ENCODE assay signal across 8 mouse cellular contexts in genomic region chr6:127561231-127562020, GRCm38 (mm10). TPM values are rescaled to one million over a fixed set of nuclear protein-coding genes. Genes with fewer than 3 reads are reported as not detected.
DNase-seq lines count a peak whose midpoint lies in the region; ATAC-seq and TF ChIP-seq lines count a peak whose summit lies in the region.

Gene Cracr2a (plus strand): TSS chr6:127561338.

- no peaks in the 10 kb centered on the region for H3K27me3 ChIP-seq in embryonic facial prominence, embryonic 14.5 days (replicated peaks; ENCODE audit: control insufficient read depth, insufficient read depth, low read length)
- H3K27me3 ChIP-seq in heart, adult 2 months (ENCODE audit: control insufficient read depth, insufficient read depth, low read length), result no peaks in the 10 kb centered on the region
- H3K27me3 ChIP-seq in limb, embryonic 13.5 days, result no peaks in the 10 kb centered on the region
- H3K27me3 ChIP-seq in midbrain, embryonic 14.5 days (ENCODE audit: control insufficient read depth, insufficient read depth, low read length), result no peaks in the 10 kb centered on the region

- peak within 1 kb of the TSS; percentile 83 for H3K4me2 ChIP-seq in embryonic facial prominence, embryonic 14.5 days (ENCODE audit: low read depth, low read length)
- H3K4me2 ChIP-seq in limb, embryonic 13.5 days (replicated peaks), result peak within 1 kb of the TSS; percentile 84
- H3K4me2 ChIP-seq in midbrain, embryonic 14.5 days (ENCODE audit: low read length), result peak within 1 kb of the TSS; percentile 79

- H3K36me3 ChIP-seq in embryonic facial prominence, embryonic 14.5 days (ENCODE audit: control insufficient read depth, insufficient read depth, low read length), result no peaks in the 10 kb centered on the region
- no peaks in the 10 kb centered on the region for H3K36me3 ChIP-seq in heart, adult 2 months (ENCODE audit: control insufficient read depth, insufficient read depth, low read length)
- no peaks in the 10 kb centered on the region for H3K36me3 ChIP-seq in limb, embryonic 13.5 days
- H3K36me3 ChIP-seq in midbrain, embryonic 14.5 days (ENCODE audit: control insufficient read depth, insufficient read depth, low read length), result no peaks in the 10 kb centered on the region

- peak within 1 kb of the TSS; percentile 54 for H3K4me3 ChIP-seq in embryonic facial prominence, embryonic 14.5 days (ENCODE audit: low read depth, low read length)
- H3K4me3 ChIP-seq in heart, adult 2 months, result peak within 1 kb of the TSS; percentile 75
- H3K4me3 ChIP-seq in limb, embryonic 13.5 days, result peak within 1 kb of the TSS; percentile 54
- peak within 1 kb of the TSS; percentile 35 for H3K4me3 ChIP-seq in midbrain, embryonic 14.5 days (replicated peaks; ENCODE audit: low read depth, low read length)

- H3K4me1 ChIP-seq in embryonic facial prominence, embryonic 14.5 days (ENCODE audit: control insufficient read depth, insufficient read depth, low read length), result peaks cover 5% of the 10 kb centered on the region; the same call in 1 of the 2 replicates
- H3K4me1 ChIP-seq in heart, adult 2 months (ENCODE audit: control insufficient read depth, insufficient read depth, low read length), result peaks cover 7% of the 10 kb centered on the region
- peaks cover 5% of the 10 kb centered on the region for H3K4me1 ChIP-seq in limb, embryonic 13.5 days
- peaks cover 6% of the 10 kb centered on the region for H3K4me1 ChIP-seq in midbrain, embryonic 14.5 days (ENCODE audit: control insufficient read depth, insufficient read depth, low read length)

- no peaks in the 10 kb centered on the region for H3K79me2 ChIP-seq in heart, adult 2 months (replicated peaks; ENCODE audit: control insufficient read depth, insufficient read depth, low read length)

- H3K27ac ChIP-seq in embryonic facial prominence, embryonic 14.5 days (replicated peaks; ENCODE audit: low read depth, low read length), result peak within 1 kb of the TSS; percentile 59
- H3K27ac ChIP-seq in heart, adult 2 months, result peak within 1 kb of the TSS; percentile 68
- peak within 1 kb of the TSS; percentile 63; the same call in 1 of the 2 replicates for H3K27ac ChIP-seq in limb, embryonic 13.5 days
- H3K27ac ChIP-seq in midbrain, embryonic 14.5 days (replicated peaks; ENCODE audit: low read depth, low read length), result no peak within 1 kb of the TSS

- 0 out of 2 replicates have a peak, but pooled peaks have one; percentile 20 for TF ChIP-seq POLR2A in heart, adult 2 months (IDR thresholded peaks at IDR 0.05; ENCODE audit: insufficient read depth, low read depth, low read length)

- H3K9me3 ChIP-seq in embryonic facial prominence, embryonic 14.5 days (ENCODE audit: control insufficient read depth, low read length), result no peaks in the 10 kb centered on the region
- no peaks in the 10 kb centered on the region for H3K9me3 ChIP-seq in limb, embryonic 13.5 days
- no peaks in the 10 kb centered on the region for H3K9me3 ChIP-seq in midbrain, embryonic 14.5 days (ENCODE audit: control insufficient read depth, low read length)

- 0% methylated on average over 16 of the region's 22 CpGs for WGBS in embryonic facial prominence, embryonic 14.5 days
- 2% methylated on average over 22 of the region's 22 CpGs for WGBS in heart, adult 2 months
- WGBS in limb, embryonic 13.5 days, result under 1% methylated on average over 22 of the region's 22 CpGs
- under 1% methylated on average over 22 of the region's 22 CpGs for WGBS in midbrain, embryonic 14.5 days

- 0 out of 2 replicates have a peak, but pooled peaks have one; percentile 22 for TF ChIP-seq EP300 in heart, adult 2 months (IDR thresholded peaks at IDR 0.05; ENCODE audit: insufficient read depth, low read depth, low read length)

- TF ChIP-seq CTCF in heart, adult 2 months (IDR thresholded peaks at IDR 0.05), result peak; percentile 61

- H3K9ac ChIP-seq in embryonic facial prominence, embryonic 14.5 days (ENCODE audit: low read depth, low read length), result peak within 1 kb of the TSS; percentile 64
- peak within 1 kb of the TSS; percentile 56 for H3K9ac ChIP-seq in heart, adult 2 months (ENCODE audit: low read depth, low read length)
- peak within 1 kb of the TSS; percentile 66 for H3K9ac ChIP-seq in limb, embryonic 13.5 days
- peak within 1 kb of the TSS; percentile 49 for H3K9ac ChIP-seq in midbrain, embryonic 14.5 days (replicated peaks; ENCODE audit: low read length)

- peak; percentile 94 for ATAC-seq in embryonic facial prominence, embryonic 14.5 days (ENCODE audit: low read depth)
- ATAC-seq in limb, embryonic 13.5 days (ENCODE audit: low FRiP score, low read depth), result peak; percentile 87
- peak; percentile 83 for ATAC-seq in midbrain, embryonic 14.5 days (ENCODE audit: low FRiP score, low TSS enrichment)

- DNase-seq in 416B (ENCODE audit: low read depth), result peak; percentile 86
- DNase-seq in adrenal gland, postnatal 4 days (ENCODE audit: low spot score in 2 of 2), result peak; percentile 58 to 64
- peak; percentile 86 for DNase-seq in embryonic facial prominence, embryonic 14.5 days (ENCODE audit: low spot score)
- peak; percentile 85 to 88 for DNase-seq in heart, adult 2 months
- peak; percentile 75 for DNase-seq in kidney, adult 18-20 months
- peak; percentile 84 for DNase-seq in midbrain, embryonic 14.5 days
- peak; percentile 66 to 79 for DNase-seq in spleen, adult 18-20 months

- intact Hi-C loops in heart, adult 2 months (cut with DNase I), result loop anchor here (1.0 kb wide), 1 partner anchor 21 kb away; no protein-coding TSS in a partner anchor

RNA-seq across cellular contexts. Expression of gene Cracr2a, which starts in this region (rescaled TPM):
- total RNA-seq in adrenal gland, postnatal 4 days (2021), result 1 to 10 TPM; 3.9 to 4.3 TPM
- polyA plus RNA-seq in embryonic facial prominence, embryonic 14.5 days (2014; fragmentation: Nextera tagmentation; extraction: Ambion mirVana), result 1.0 and 1.1 TPM in 2 replicates
- total RNA-seq in heart, adult 2 months (2021), result 1 to 10 TPM; 1.1 to 1.4 TPM
- 1.4 and 1.5 TPM in 2 replicates for polyA plus RNA-seq in heart, adult 2 months (2012; rRNA removed)
- 1.6 and 1.9 TPM in 2 replicates for polyA plus RNA-seq in limb, embryonic 13.5 days (2015; fragmentation: Nextera tagmentation; extraction: Ambion mirVana)
- polyA plus RNA-seq in midbrain, embryonic 14.5 days (2014; fragmentation: Nextera tagmentation; extraction: Ambion mirVana), result 0.22 and 0.41 TPM in 2 replicates

Comparison
In these comparisons a context has a peak if more than half of its experiments do, and no peak if none do; other contexts are left out.
1. Peak in DNase-seq, ATAC-seq, H3K4me3 ChIP-seq, H3K9ac ChIP-seq and H3K4me2 ChIP-seq in midbrain, embryonic 14.5 days; RNA of the gene not detected or under 1 TPM.